Mouse (Mus musculus): Measurements from ENCODE around the gene Hhipl1.

GRCm38 (mm10) chr12:108349026-108349425 is 43.0 kb downstream of the Hhipl1 start:
- TF ChIP-seq CTCF (IDR thresholded peaks at IDR 0.05 in 2 of 3, conservative IDR thresholded peaks at IDR 0.05 in 1 of 3; ENCODE audit: control insufficient read depth in 1 of 3, insufficient read depth in 1 of 3, low read depth in 2 of 3, low read length in 3 of 3, poor library complexity in 1 of 3, severe bottlenecking in 1 of 3) (no peak), USF1 (IDR thresholded peaks at IDR 0.05; ENCODE audit: low read depth, low read length) (no peak), MXI1 (IDR thresholded peaks at IDR 0.05; ENCODE audit: low read depth, low read length) (no peak), POLR2A (IDR thresholded peaks at IDR 0.05; ENCODE audit: control insufficient read depth in 1 of 2, insufficient read depth in 1 of 2, low read depth in 1 of 2, low read length in 2 of 2, poor library complexity in 1 of 2) (no peak), EP300 (IDR thresholded peaks at IDR 0.05; ENCODE audit: low read depth in 1 of 2, low read length in 2 of 2) (no peak), NELFE (IDR thresholded peaks at IDR 0.05; ENCODE audit: low read depth, low read length) (no peak), TCF12 (IDR thresholded peaks at IDR 0.05; ENCODE audit: low read depth, low read length) (no peak), HCFC1 (IDR thresholded peaks at IDR 0.05; ENCODE audit: low read depth, low read length) (no peak), MAFK (IDR thresholded peaks at IDR 0.05; ENCODE audit: borderline replicate concordance, low read depth, low read length) (no peak), E2F4 (IDR thresholded peaks at IDR 0.05; ENCODE audit: borderline replicate concordance, low read depth, low read length) (no peak), MAX (IDR thresholded peaks at IDR 0.05; ENCODE audit: low read length) (no peak)

Measured in MEL (cell line).